Mouse (Mus musculus) thymus, postnatal 0 days (tissue): Measurements from ENCODE around the gene A030014E15Rik. TPM values are rescaled to one million over a fixed set of nuclear protein-coding genes. Genes with fewer than 3 reads are reported as not detected.

ENCODE experiments used
- polyA plus RNA-seq: library from polyadenylated mRNA; unstranded; fragments of >200 nt; fragmentation: Nextera tagmentation; extraction: Ambion mirVana; gene quantifications from 2 replicates; pipeline ENCODE4 v1.2.1, GENCODE M21; 2015

Gene A030014E15Rik
- polyA plus RNA-seq, 1 experiment from 2014 or later = not detected

Other genes with a start within 250 kb of the A030014E15Rik start
- gene Mff, start 200.0 kb upstream of the A030014E15Rik start, polyA plus RNA-seq = 255 and 259 TPM in 2 replicates
- 0.17 and 0.47 TPM in 2 replicates for gene Tm4sf20, start 156.5 kb upstream of the A030014E15Rik start, polyA plus RNA-seq
- gene Gm47791, start 153.7 kb upstream of the A030014E15Rik start, polyA plus RNA-seq = not detected in 2 replicates
- 45.2 and 50.4 TPM in 2 replicates for gene Agfg1, start 85.4 kb upstream of the A030014E15Rik start, polyA plus RNA-seq
- 0.27 and 0.35 TPM in 2 replicates for gene A030005L19Rik, start 11.6 kb upstream of the A030014E15Rik start, polyA plus RNA-seq
- gene Gm6217, start 6.5 kb downstream of the A030014E15Rik start, polyA plus RNA-seq = not detected in 2 replicates
- not detected in 2 replicates for gene A030003K21Rik, start 18.5 kb downstream of the A030014E15Rik start, polyA plus RNA-seq
- gene Gm7544, start 31.1 kb downstream of the A030014E15Rik start, polyA plus RNA-seq = not detected in 2 replicates
- not detected in 2 replicates for gene Gm47955, start 35.4 kb downstream of the A030014E15Rik start, polyA plus RNA-seq
- gene Gm47959, start 75.6 kb downstream of the A030014E15Rik start, polyA plus RNA-seq = not detected in 2 replicates
- 0.09 and 0.15 TPM in 2 replicates for gene Slc19a3, start 113.5 kb downstream of the A030014E15Rik start, polyA plus RNA-seq
- not detected in 2 replicates for gene Krtap28-10, start 117.6 kb downstream of the A030014E15Rik start, polyA plus RNA-seq
- not detected in 2 replicates for gene Gm47969, start 120.0 kb downstream of the A030014E15Rik start, polyA plus RNA-seq
- not detected in 2 replicates for gene A030005K14Rik, start 134.5 kb downstream of the A030014E15Rik start, polyA plus RNA-seq
- not detected in 2 replicates for gene Krtap28-13, start 136.0 kb downstream of the A030014E15Rik start, polyA plus RNA-seq
- 5.7 and 7.6 TPM in 2 replicates for gene Ccl20, start 191.8 kb downstream of the A030014E15Rik start, polyA plus RNA-seq
- 0.08 TPM in 1 of 2 replicates, not detected in the other for gene Daw1, start 234.8 kb downstream of the A030014E15Rik start, polyA plus RNA-seq